Mouse (Mus musculus): ENCODE results near the gene Otof. TPM values are rescaled to one million over a fixed set of nuclear protein-coding genes. Genes with fewer than 3 reads are reported as not detected.

Gene Otof
- total RNA-seq, 2 experiments from 2014 or later: 0.07 to 0.19 TPM

- DNase-seq (ENCODE audit: low spot score): no peak
These were observed 119.9 kb downstream of the Otof start for GRCm38 (mm10) chr5:30341601-30342365.

- DNase-seq (ENCODE audit: low spot score): no peak
These were observed 120.9 kb downstream of the Otof start for GRCm38 (mm10) chr5:30340815-30341214.

Other genes with a start within 250 kb of the Otof start
- 1 to 10 TPM; 8.3 to 9.1 TPM for gene Selenoi, start 229.4 kb downstream of the Otof start, total RNA-seq (2021)
- not detected for gene Drc1, start 180.5 kb downstream of the Otof start, total RNA-seq (2021)
- gene 1700001C02Rik, start 4.1 kb upstream of the Otof start, total RNA-seq (2021): not detected
- gene Cib4, start 83.9 kb upstream of the Otof start, total RNA-seq (2021): not detected
- gene Kcnk3, start 126.2 kb upstream of the Otof start, total RNA-seq (2021): under 1 TPM; 0.18 to 0.59 TPM
- gene Slc35f6, start 186.0 kb upstream of the Otof start, total RNA-seq (2021): 10 to 100 TPM; 11.3 to 11.9 TPM
- 1 to 10 TPM in 1 of 2 experiments, under 1 TPM in 1; 0.96 to 2.5 TPM for gene Cenpa, start 204.8 kb upstream of the Otof start, total RNA-seq (2021)
- 1 to 10 TPM in 1 of 2 experiments, under 1 TPM in 1; 0.62 to 1.3 TPM for gene Dpysl5, start 249.6 kb upstream of the Otof start, total RNA-seq (2021)